In the genomic region with DNA sequence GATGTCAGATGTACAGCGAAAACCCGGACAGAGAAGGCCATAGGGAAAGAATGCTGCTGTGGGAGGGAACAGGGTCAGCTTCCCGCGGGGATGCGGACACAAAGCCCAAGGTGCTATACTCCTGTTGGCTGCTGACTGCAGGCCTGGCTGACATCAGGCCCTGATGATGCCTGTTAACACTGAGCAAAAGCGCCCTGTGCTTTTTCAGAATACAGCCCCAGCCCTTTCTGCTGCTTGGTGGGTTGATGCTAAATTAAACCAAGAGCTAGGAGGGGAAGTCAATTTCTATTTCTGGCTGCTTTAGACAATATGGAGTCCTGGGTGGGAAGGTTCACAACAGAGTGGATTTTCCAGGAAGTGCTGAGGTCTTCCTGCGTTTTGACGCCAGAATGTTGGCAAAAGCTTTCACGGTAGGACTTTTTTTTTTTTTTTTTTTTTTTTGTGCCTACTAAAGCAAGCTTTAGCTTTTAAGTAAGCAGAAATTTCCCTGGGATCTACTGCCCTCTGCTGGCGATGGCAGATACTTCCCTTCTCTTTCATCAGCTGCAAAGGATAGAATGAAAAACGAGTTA, we compare ENCODE assay signal across 8 mouse cellular contexts.
DNase-seq lines count a peak whose midpoint lies in the region; ATAC-seq and TF ChIP-seq lines count a peak whose summit lies in the region.

No protein-coding gene starts in this region.

- peak overlapping the region; percentile 63 for H3K27ac ChIP-seq in hindbrain, embryonic 11.5 days (ENCODE audit: low read depth, low read length)
- peak overlapping the region; percentile 57; the same call in 1 of the 2 replicates for H3K27ac ChIP-seq in lung, postnatal 0 days (ENCODE audit: low read length)

- H3K4me2 ChIP-seq in hindbrain, embryonic 11.5 days (replicated peaks; ENCODE audit: low read depth, low read length): no peak overlapping the region; the same call in 1 of the 2 replicates
- no peak overlapping the region for H3K4me2 ChIP-seq in lung, postnatal 0 days (replicated peaks; ENCODE audit: low read depth, low read length)

- no peaks in the 10 kb centered on the region for H3K36me3 ChIP-seq in hindbrain, embryonic 11.5 days (ENCODE audit: control insufficient read depth, insufficient read depth, low read length)
- no peaks in the 10 kb centered on the region for H3K36me3 ChIP-seq in lung, postnatal 0 days (ENCODE audit: insufficient read depth, low read length)

- TF ChIP-seq CTCF in lung, postnatal 0 days (IDR thresholded peaks at IDR 0.05): peak; percentile 79

- 8% methylated on average over 11 of the region's 11 CpGs for whole genome bisulfite sequencing in hindbrain, embryonic 11.5 days
- WGBS in lung, postnatal 0 days: 12% methylated on average over 11 of the region's 11 CpGs

- no peak for ATAC-seq in hindbrain, embryonic 11.5 days (ENCODE audit: low FRiP score)
- peak; percentile 44 for ATAC-seq in lung, postnatal 0 days

- H3K4me1 ChIP-seq in hindbrain, embryonic 11.5 days (replicated peaks; ENCODE audit: control insufficient read depth, insufficient read depth, low read length): peaks cover 6% of the 10 kb centered on the region
- H3K4me1 ChIP-seq in lung, postnatal 0 days (ENCODE audit: insufficient read depth, low read depth, low read length): peaks cover 14% of the 10 kb centered on the region; the same call in 1 of the 2 replicates

- DNase-seq in NIH3T3 (ENCODE audit: low read depth): peak; percentile 87
- DNase-seq in cerebellum, adult 8-10 months: peak; percentile 41
- peak; percentile 63 to 95 for DNase-seq in frontal cortex, adult 2 months (ENCODE audit: extremely low spot score in 1 of 2, low spot score in 1 of 2)
- peak; percentile 92 for DNase-seq in hindbrain, embryonic 11.5 days (ENCODE audit: low spot score)
- peak; percentile 68 for DNase-seq in layer of hippocampus, adult 9-11 months
- DNase-seq in lung, postnatal 0 days (ENCODE audit: low spot score): peak; percentile 86
- DNase-seq in retina, postnatal 7 days (ENCODE audit: low read depth, low spot score): peak; percentile 71
- DNase-seq in urinary bladder, postnatal 36 days (ENCODE audit: low spot score in 2 of 2): peak; percentile 65 to 74

- no peak overlapping the region for H3K4me3 ChIP-seq in hindbrain, embryonic 11.5 days (ENCODE audit: low read depth, low read length)
- no peak overlapping the region for H3K4me3 ChIP-seq in lung, postnatal 0 days (ENCODE audit: low read depth, low read length)

- H3K27me3 ChIP-seq in hindbrain, embryonic 11.5 days (ENCODE audit: control insufficient read depth, insufficient read depth, low read length): no peaks in the 10 kb centered on the region
- H3K27me3 ChIP-seq in lung, postnatal 0 days (replicated peaks; ENCODE audit: insufficient read depth, low read length): no peaks in the 10 kb centered on the region

- H3K9ac ChIP-seq in hindbrain, embryonic 11.5 days (ENCODE audit: low read depth, low read length): no peak overlapping the region; the same call in 1 of the 2 replicates
- H3K9ac ChIP-seq in lung, postnatal 0 days (replicated peaks; ENCODE audit: low read depth): no peak overlapping the region; the same call in 1 of the 2 replicates

- peak; percentile 98 for TF ChIP-seq EP300 in lung, postnatal 0 days (IDR thresholded peaks at IDR 0.05)

- no peaks in the 10 kb centered on the region for H3K9me3 ChIP-seq in hindbrain, embryonic 11.5 days (ENCODE audit: control insufficient read depth, low read length)
- no peaks in the 10 kb centered on the region for H3K9me3 ChIP-seq in lung, postnatal 0 days (ENCODE audit: low read length)

Comparison
In these comparisons a context has a peak if more than half of its experiments do, and no peak if none do; other contexts are left out.
1. DNase-seq: peak in every context shown above with its lines; median percentile 92 in hindbrain, embryonic 11.5 days; 87 in NIH3T3; 86 in lung, postnatal 0 days; 79 in frontal cortex, adult 2 months; 71 in retina, postnatal 7 days; 70 in urinary bladder, postnatal 36 days; 68 in layer of hippocampus, adult 9-11 months; 41 in cerebellum, adult 8-10 months.